Mouse (Mus musculus) left cerebral cortex, postnatal 14 days (tissue): ENCODE measurements around the gene Cdkn1c. TPM values are rescaled to one million over a fixed set of nuclear protein-coding genes. Genes with fewer than 3 reads are reported as not detected.

Source experiments
- total RNA-seq, 2 experiments: library from RNA; stranded (reverse); gene quantifications; 2 replicates each; pipeline ENCODE4 v1.2.3; 2021

Cdkn1c gene
- total RNA-seq, 2 experiments from 2014 or later, result 14.1 to 14.2 TPM

Other genes with a start within 250 kb of the Cdkn1c start
- under 1 TPM; 0.42 to 0.62 TPM for gene Slc22a18, start 12.7 kb upstream of the Cdkn1c start, total RNA-seq
- not detected for gene Phlda2, start 42.1 kb upstream of the Cdkn1c start, total RNA-seq
- gene Nap1l4, start 88.1 kb upstream of the Cdkn1c start, total RNA-seq, result 100 to 1,000 TPM; 131 to 132 TPM
- 10 to 100 TPM; 54.3 to 56.5 TPM for gene Cars, start 139.0 kb upstream of the Cdkn1c start, total RNA-seq
- gene Tnfrsf26, start 167.7 kb upstream of the Cdkn1c start, total RNA-seq, result under 1 TPM; 0.11 to 0.15 TPM
- 1 to 10 TPM; 2.7 to 2.8 TPM for gene Tnfrsf22, start 188.6 kb upstream of the Cdkn1c start, total RNA-seq
- gene Tnfrsf23, start 224.8 kb upstream of the Cdkn1c start, total RNA-seq, result 1 to 10 TPM in 1 of 2 experiments, under 1 TPM in 1; 0.92 to 1.0 TPM